Mouse (Mus musculus): ENCODE results near the gene Zfp473.

GRCm38 (mm10) chr7:44727151-44727550 is 23.7 kb downstream of the Zfp473 start:
- TF ChIP-seq CTCF (conservative IDR thresholded peaks at IDR 0.05; ENCODE audit: low read length) (no peak), POU5F1 (IDR thresholded peaks at IDR 0.05; ENCODE audit: borderline replicate concordance, low read length) (no peak), NANOG (IDR thresholded peaks at IDR 0.05; ENCODE audit: borderline replicate concordance, low read length) (no peak)

Measured in E14TG2a.4 (cell line).